Mouse (Mus musculus): ENCODE results near the gene Tmem216.
"Not testable (repeated sequence)": the region's sequence is repeated elsewhere in the genome, so short reads cannot be mapped to it uniquely, and the experiment has no call there.

The Tmem216 gene

DNA sequence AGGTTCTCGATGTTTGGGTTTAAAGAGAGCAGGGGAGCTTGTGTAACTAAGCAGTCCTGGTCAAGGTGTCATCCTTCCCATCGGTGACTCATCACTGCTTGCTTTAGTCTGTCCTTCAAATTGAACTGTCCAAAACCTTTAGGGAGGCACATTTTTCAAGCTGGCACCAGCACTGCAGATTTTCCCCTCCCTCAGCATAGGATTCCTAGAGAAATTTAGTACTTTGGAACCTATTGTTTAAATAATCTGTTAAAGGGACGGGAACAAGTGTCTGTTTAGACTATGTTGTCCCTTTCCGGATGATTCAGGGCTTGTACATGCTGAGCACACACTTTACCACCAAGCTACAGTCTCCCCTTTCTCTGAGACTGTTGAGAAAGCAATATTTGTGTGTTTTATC is 9.2 kb upstream of the Tmem216 start:
- DNase-seq (ENCODE audit: low spot score in 2 of 2) = no peak

DNA sequence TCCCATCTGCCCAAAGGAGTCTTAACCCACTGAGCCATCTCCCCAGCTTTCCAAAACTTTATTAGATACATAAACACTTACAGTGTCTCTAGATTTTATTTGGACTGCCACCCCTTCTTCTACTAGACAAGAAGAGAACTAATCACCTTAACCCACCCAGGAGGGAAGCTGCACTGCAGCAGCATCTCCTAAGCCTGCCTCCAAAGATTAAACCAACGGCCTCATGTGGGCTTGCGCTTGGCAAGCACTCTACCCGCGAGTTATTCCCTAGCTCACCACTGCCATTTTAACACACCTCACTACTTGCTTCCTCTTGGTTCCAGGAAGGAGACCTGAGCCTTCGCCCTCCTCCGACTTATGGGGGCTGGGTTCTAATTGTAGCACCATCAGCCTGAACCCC is 8.2 kb upstream of the Tmem216 start:
- DNase-seq (ENCODE audit: low spot score in 2 of 2) = no peak

DNA sequence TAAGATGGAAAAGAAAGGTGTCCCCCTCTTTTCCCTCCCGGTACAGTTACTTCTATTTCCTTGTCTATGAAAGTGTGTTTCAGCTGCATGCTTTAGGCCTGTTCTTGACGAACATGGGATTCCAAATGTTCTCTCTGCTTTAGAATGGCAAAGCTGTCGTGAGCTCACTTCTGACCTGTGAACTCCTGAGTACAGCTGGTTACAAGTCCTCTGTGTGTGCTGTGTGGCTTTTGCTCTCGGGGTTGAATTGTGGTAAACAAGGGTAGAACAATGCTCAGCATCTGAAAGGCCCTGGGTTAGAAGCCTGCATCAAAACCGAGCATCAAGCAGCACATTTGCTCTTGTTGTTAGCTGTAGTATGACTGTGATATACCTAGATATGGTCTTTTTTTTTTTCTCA is 6.3 kb upstream of the Tmem216 start:
- DNase-seq (ENCODE audit: low spot score in 2 of 2) = no peak

DNA sequence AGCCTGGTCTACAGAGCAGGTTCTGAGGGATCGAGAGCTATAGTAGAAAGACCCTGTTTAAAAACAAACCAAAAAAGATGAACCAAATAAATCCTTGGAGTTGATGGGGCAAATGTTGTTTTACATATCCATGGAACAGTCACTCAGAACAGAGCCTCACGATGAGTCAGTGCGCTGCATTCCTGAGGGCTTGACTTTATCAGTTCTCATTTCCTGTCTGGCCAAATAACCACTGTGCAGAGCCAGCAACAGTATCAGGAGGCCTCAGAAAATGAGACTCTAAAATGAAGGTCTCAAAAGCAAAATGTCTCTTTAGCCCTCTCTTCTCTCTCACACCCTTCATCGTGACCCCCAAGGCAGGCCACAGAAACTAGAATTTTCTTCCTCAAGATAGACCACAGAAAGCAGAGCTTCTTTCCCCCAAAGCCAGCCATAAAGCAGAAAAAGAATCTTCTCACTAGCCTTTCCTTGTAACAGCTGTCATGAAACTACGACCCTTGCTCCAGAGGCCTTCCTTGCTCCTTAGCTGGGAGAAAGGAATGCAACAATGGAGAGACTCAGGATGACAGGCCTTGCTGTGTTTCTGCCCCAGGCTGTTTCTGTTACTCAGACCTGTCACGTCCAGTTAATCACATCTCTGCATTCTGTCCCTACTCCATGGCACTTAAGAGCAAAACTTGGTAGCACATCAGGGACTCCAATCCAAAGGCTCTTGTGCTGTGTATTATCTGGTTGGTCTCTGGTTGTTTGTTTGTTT is 5.7 kb upstream of the Tmem216 start:
- no peak for DNase-seq (ENCODE audit: low spot score in 2 of 2)

DNA sequence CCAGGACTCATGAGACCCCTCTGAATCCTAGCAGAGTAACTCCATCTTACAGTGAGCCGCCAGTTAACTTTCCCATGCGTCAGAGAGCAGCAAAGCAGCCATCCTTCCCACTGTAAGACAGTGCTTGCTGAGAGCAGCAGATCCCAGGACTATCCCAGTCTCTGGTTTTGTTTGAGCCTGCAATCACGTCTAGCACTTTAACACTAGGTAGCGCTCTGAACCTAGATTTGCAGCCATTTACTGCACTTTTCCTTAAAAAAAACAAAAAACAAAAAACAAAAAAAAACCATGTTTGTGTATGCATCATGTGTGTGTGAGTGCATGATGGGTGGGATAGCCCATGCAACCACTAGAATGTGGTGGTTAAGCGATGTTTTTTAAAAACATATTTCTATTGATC is 4.1 kb upstream of the Tmem216 start:
- DNase-seq (ENCODE audit: low spot score in 2 of 2) = no peak

DNA sequence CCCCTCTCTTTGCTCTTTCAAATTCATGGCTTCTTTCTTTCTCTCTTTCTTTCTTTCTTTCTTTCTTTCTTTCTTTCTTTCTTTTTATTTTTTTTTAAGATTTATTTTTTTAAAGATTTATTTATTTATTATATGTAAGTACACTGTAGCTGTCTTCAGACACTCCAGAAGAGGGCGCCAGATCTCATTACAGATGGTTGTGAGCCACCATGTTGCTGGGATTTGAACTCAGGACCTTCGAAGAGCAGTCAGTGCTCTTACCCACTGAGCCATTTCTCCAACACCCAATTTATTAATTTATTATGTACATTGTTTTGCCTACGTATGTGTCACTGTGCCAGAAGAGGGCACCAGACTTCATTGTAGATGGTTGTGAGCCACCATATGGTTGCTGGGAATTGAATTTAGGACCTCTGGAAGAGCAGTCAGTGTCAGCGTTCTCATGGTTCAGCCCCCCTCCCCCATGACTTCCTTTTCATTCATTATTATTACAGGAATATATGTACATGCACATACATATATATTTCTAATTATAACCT is 1.9 kb upstream of the Tmem216 start:
- DNase-seq (ENCODE audit: low spot score in 2 of 2) = not testable (repeated sequence)

DNA sequence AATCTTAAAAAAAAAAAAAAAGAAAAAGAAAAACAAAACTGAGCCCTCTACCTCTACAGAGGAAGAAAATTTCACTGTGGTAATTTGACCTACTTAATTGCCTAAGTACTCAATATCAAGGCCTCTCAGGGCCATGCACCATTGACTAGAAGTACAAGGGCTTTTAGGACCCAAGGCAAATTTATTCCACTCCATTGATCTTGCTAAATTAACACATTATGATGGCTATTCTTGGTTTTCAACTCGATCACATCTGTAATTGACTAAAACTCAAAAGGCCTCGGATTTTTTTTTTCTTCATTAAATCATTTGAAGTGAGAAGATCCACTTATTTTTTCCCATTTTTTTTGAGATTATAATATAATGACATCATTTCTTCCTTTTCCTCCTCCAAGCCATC is 1.4 kb upstream of the Tmem216 start:
- DNase-seq (ENCODE audit: low spot score in 2 of 2) = no peak

DNA sequence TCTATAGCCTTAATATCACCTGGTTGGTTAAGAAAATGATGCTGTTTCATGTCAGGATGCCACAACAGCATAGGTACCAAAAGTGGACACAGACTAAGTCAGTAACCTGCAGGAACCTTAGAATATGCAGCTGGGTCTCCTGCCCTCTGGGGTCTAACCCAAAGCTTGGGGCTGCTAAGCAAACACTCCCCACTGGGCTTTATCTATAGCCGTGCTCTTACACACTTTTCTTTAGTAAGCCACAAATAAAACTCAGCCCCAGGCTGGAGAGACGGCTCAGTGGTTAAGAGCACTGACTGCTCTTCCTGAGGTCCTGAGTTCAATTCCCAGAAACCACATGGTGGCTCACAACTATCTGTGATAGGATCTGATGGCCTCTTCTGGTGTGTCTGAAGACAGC is 963 bp upstream of the Tmem216 start:
- no peak for DNase-seq (ENCODE audit: low spot score in 2 of 2)

DNA sequence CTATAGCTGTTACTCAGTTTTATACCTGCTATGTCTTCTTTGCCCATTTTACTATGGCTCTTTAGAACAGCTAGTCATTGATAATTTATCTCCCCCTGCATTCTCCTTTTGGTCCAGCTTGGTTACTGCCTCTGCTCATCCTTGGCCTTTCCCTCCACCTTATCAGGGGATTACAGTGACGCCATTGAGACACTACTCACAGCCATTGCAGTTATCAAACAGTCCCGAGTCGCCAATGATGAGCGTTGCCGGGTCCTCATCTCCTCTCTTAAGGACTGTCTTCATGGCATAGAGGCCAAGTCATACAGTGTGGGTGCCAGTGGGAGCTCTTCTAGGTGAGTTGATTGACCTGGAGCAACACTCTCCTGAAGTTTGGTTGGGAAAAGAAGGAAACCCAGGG is 16.6 kb downstream of the Tmem216 start:
- DNase-seq (ENCODE audit: low spot score in 2 of 2) = no peak

DNA sequence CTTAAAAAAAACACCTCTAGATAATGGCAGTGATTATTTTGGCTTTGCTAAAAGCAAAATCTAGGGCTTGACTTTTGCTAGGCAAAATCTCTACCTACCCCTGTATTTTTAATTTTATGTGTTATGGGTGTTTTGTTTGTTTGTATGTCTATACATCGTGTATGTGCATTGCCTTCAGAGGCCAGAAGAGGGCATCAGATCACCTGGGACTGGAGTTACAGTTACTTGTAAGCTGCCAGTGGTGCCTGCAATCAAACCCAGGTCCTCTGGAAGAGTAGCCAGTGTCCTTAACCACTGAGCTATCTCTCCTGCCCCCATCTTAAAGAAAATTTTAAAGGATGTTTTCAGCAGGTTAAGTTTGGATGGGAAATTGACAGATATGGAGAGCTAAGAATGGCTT is 26.0 kb downstream of the Tmem216 start:
- DNase-seq (ENCODE audit: low spot score in 2 of 2) = no peak

DNA sequence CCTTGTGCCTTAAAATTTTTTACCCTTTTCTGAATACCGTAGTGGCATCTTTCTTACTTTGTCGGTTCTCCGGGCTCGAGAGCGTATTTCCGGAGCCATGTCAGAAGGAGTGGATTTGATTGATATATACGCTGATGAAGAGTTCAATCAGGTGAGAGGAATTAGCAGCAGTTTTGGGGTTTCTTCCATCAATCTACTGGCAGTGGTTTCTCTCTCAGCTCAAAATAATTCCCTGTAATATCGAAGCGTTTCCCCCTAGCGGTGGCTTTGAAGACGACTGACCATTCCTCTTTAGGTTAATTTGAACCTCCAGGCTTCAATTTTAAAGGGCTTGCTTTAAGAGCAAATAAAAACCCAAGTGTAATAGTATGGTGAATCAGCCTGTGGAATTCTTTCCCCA is 30.1 kb downstream of the Tmem216 start, which contains the start of gene Sdhaf2:
Gene Sdhaf2, minus strand, starts transcription at position 233 of the 400 bp plus-strand sequence.
- DNase-seq (ENCODE audit: low spot score in 2 of 2) = no peak

DNA sequence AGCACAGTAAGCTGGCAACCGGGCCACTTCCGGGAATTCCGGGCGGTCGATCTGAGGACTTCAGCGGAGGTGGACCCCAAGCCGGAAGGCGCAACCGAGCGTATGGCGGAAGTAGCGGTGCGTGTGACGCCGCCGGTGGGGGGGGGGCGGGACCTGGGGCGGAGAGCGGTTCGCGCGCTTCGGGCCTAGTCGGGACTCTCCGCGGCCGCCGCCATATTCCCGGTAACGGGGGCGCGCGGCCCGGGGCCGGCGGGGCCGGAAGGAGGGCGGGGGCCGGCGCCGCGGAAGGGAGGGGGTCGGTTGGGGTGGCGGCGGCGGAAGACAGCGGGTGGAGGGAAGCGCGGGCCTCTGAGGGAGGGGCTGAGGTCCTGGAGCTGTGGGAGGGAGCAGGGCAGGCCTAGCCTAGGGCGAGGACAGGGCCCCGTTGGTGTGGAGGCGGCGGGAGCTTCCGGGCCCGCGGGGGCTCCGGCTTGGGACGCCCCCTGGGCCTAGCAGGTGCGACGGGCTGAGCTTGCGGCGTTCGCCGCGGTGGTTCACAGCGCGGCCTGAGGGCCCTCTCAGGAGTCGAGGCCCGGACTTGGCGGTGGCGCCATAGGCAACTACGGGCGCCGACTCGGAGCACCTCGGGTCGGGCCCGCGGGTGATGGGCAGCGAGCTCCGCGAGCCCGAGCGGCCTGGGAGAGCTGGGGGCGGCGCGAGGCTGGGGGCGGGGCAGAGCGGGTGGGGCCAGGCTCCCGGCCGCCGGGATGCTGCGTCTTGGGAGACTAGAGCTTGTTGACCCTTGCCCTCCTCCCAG is 30.7 kb downstream of the Tmem216 start, which contains the start of gene Cpsf7:
Gene Cpsf7, plus strand, starts transcription at position 161 of the 796 bp plus-strand sequence.
- peak; percentile 87 to 91 for DNase-seq (ENCODE audit: low spot score in 2 of 2)

DNA sequence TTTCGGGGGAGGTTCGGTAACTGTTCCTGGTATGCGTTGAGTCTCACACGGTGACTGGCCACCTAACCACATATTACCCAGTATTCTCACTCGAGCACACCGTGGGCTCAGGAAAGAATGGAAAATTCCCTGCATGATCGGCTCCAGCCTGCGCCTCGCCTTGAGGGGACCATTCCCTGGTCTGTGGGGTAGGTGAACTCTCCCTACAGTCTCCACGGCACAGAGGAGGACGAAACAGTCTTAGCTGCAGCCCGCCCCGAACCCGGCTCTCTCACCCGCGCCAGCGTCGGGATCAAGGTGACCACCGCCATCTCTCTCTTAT is 31.3 kb downstream of the Tmem216 start:
- no peak for DNase-seq (ENCODE audit: low spot score in 2 of 2)

DNA sequence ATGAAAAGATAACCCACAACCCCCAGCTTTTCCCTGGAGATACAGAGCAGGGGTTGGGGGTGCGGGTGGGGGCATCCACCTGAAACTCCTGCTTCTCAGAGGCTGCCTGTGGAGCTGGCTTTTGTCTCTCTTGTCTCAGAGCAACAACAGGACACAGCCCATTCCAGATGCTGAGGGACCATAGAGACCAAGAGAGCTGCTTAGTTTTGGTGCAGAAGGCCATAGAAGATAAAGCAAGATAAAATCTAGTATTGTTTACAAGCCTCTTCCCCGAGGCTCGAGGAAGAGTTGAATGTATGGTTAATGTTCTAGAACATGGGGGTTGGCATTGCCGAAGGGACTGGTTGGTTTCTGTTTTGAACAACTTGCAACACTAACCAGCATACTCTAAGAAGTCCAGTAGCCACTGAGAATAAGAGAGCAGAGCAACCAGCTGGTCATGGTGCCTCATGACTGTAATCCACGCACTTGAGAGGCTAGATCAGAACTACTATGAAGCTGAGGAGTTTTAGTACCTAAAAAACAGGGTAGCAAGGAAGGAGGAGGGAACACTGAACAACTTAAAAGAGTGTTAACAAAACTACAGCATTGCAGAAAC is 32.5 kb downstream of the Tmem216 start:
- DNase-seq (ENCODE audit: low spot score in 2 of 2) = no peak

DNA sequence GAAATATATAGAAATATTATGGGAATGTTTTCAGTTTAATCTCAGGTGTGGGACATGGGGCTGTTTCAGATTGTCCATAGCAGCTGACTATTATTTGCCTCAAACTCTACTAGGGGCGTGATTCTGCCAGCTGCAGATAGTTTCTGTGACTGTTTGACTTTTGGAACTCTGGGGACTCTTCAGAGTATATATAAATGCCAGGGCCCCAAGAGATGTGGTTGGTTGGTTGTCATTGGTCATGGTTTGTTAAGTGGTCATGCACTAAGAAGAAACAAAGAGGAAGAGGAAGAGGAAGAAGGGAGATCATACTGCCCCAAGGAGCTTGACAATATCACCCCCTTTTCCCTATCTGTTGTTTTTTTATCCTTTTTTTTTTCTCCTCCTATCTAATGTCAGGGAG is 34.1 kb downstream of the Tmem216 start:
- no peak for DNase-seq (ENCODE audit: low spot score in 2 of 2)

DNA sequence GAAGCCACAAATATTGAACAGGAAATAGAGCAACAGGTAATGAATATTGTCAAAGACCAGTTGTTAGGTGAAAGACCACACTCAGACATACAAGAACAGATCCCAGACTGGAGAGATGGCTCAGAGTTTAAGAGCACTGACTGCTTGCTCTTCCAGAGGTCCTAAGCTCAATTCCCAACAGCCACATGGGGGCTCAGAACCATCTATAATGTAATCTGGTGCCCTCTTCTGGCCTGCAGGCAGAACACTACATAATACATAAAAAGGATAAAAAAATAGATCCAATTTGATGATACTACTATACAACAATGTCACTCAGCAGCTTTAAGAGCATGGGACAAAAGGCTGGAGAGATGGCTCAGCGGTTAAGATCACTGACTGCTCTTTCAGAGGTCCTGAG is 35.7 kb downstream of the Tmem216 start:
- no peak for DNase-seq (ENCODE audit: low spot score in 2 of 2)

DNA sequence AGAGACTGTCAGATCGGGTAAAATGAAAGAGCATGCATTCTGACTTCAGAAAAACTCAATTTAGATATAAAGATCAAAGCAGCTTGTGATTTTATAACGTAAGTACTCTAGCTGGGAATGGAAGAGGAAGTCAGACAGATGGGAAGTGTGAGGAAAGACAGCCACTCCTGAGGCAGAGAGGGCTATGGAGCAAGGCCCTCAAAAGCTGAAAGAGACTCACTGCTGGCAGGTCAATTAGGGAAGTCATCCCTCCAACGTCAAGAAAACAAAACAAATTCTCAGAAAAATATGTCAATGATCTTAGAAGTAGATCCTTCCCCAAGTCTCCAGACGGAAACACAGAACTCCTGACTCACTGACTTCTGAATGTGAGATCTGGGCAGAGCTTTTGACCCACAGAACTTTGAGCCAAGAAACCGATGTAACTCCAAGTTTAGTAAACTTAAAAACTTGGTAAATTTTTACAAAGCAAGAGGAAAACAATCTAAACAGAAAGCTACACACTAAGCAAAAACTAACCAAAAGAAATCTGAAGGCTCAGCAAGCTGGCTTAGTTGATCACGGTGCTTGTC is 45.2 kb downstream of the Tmem216 start:
- DNase-seq (ENCODE audit: low spot score in 2 of 2) = no peak

DNA sequence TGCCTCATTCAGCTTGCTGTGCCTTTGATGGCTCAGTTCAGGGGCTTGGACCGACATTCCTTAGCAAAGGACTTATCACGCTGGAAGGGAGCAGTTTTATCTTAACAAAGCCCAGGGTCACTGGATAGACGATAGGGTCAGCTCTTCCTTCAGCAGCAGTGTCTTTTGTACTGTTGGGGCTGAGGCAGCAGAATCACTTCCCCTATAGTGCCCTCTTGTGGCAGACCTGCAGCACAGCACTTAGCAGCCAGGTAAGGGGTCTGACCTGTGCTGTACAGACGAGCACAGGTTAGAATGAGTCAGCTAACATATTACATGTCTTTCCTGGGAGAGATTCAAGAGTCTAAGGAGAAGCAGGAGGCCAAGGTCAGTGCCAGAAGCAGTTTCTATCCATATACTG is 53.5 kb downstream of the Tmem216 start:
- no peak for DNase-seq (ENCODE audit: low spot score in 2 of 2)

DNA sequence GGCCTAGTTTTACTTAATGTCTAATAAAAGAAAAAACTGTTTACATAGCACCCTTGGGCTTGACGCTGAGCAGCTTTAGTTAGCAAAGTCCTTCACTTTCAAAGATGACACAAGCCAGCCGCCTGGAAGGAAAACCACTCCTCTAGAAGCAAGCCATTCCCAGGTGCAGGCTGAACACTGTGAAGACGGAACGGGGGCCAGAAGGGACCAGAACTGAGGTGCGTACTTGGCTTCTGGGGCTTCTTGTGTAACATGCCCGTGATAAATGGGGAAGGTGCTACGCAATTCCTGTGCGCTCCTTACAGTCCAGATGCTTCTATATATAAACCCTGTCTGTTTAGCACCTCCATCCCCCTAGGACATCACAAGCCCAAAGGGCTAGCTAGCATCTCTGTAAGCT is 55.5 kb downstream of the Tmem216 start:
- no peak for DNase-seq (ENCODE audit: low spot score in 2 of 2)

DNA sequence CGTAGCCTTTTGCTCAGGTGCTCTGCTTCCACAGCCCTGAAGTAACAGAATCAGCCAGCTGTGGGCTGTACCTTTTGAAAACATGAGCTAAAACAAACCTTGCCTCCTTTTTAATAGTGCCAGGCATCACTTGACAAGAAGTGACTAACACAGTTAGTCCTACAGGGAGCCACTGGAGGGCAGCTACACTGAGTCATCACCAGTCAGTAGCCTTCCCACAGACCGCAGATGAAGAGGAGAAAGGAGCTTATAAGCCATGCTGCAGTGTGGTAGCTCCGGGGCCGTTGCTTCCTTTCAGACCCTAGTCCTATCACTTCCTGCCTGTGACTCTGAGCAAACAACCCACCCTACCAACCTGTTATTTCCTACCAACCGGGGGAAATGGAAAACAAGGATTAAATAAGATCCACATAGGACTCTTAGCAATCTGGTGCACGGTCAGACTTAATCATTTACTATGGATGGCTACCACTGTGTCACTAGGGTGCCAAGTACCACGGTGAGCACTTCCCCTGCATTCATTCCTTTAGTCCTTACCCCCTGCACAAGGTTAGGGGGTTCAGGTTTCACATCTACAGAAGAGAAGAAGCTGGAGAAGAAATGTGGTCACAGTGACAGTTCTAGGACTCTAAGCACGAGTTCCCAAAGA is 58.4 kb downstream of the Tmem216 start:
- DNase-seq (ENCODE audit: low spot score in 2 of 2) = no peak

DNA sequence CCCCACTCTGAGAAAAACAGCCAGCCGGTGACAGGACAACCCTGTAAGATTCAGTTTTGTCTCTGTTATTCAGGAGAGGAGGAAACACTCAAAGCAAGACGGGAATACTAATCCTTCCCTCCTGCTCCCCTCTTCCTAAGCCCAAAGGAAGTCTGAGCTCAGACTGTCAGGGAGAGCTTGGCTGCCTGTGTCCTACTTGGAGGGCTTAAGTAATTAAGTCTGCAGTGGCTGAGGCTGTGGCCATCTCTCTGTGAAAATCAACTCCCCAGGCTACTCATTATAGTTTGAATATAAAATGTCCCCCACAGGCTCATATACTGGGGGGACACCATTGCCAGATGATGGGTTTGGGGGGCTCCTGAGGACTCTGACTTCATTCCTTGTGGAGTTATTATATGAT is 59.1 kb downstream of the Tmem216 start:
- DNase-seq (ENCODE audit: low spot score in 2 of 2) = no peak

DNA sequence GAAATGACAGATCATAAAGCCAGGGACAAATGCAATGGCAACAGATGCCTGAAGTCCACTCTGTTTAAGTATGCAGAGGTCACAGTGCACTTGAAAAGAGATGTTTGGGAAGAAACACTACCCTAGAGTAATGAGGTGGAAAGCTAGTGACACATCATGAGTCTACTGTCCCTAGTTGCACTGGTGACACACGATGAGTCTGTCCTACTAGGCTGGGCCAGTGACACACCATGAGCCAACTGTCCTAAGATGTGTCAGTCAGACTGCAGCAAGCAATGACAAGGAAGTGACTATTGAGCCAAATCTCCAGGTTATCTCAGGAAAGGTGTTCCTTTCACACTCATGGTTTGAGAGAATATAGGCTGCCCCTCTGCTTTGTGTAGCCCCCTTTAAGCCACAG is 60.4 kb downstream of the Tmem216 start:
- DNase-seq (ENCODE audit: low spot score in 2 of 2) = no peak

Data from urinary bladder, postnatal 4 days (tissue).